Mouse (Mus musculus): ENCODE data around the gene Smpd3. TPM values are rescaled to one million over a fixed set of nuclear protein-coding genes. Genes with fewer than 3 reads are reported as not detected.

The Smpd3 gene
- 7.8 and 9.7 TPM in 2 replicates for polyA plus RNA-seq (2012; rRNA removed)

DNA sequence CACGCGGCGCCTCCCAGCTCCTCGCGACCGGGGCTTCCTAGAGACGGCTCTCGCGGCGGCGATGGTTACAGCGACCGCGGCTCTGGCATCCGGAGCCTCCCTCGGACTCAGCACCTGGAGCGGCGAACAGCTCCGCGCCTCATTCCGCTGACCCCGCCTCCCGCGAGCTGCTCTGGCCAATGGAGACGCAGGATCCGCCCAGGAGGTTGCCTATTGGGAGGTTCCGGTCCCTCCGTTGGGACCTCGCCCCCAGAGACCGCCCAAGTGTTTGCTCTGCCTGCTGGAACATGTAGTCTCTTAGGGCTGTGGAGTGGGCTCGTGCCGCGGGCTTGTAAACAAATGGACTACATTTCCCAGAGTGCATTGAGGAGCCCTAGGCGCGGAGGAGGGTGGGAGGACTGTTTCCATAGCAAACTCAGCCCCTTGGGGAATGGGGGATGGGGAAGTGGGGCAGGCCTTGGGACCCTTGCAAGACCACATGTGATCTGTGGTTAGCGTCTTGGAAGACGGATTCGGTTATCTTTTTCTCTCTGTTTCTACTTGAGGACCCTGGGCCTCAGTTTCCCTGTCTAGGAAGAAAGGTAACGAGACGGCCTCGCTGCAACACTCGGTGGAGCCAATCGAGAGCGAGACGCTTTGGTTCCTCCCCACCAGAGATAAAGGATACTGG lies at the start of gene Smpd3:
Gene Smpd3, minus strand, starts transcription at position 137 of the 670 bp plus-strand sequence.

GRCm38 (mm10) chr8:106210821-106211345 lies 126.9 kb downstream of the Smpd3 start, which contains the start of the genes Slc7a6os and Prmt7:
TSS of gene Slc7a6os (minus strand) at chr8:106210935.
TSS of gene Prmt7 (plus strand) at chr8:106210936.

Other genes with a start within 250 kb of the Smpd3 start
- gene Esrp2, start 201.0 kb downstream of the Smpd3 start, polyA plus RNA-seq (2012; rRNA removed): 1.3 and 2.7 TPM in 2 replicates
- 11.1 and 11.7 TPM in 2 replicates for gene Pla2g15, start 187.6 kb downstream of the Smpd3 start, polyA plus RNA-seq (2012; rRNA removed)
- gene Slc7a6, start 169.1 kb downstream of the Smpd3 start, polyA plus RNA-seq (2012; rRNA removed): 42.4 and 53.0 TPM in 2 replicates
- gene Slc7a6os, start 127.1 kb downstream of the Smpd3 start, polyA plus RNA-seq (2012; rRNA removed): 48.7 and 66.0 TPM in 2 replicates
- 34.2 and 39.2 TPM in 2 replicates for gene Prmt7, start 127.1 kb downstream of the Smpd3 start, polyA plus RNA-seq (2012; rRNA removed)
- 26.3 and 27.3 TPM in 2 replicates for gene Zfp90, start 77.3 kb upstream of the Smpd3 start, polyA plus RNA-seq (2012; rRNA removed)
- gene 6030452D12Rik, start 162.5 kb upstream of the Smpd3 start, polyA plus RNA-seq (2012; rRNA removed): not detected in 2 replicates
- gene Cdh3, start 172.9 kb upstream of the Smpd3 start, polyA plus RNA-seq (2012; rRNA removed): 5.6 and 16.8 TPM in 2 replicates
- 12.7 and 17.4 TPM in 2 replicates for gene Gm10073, start 235.5 kb upstream of the Smpd3 start, polyA plus RNA-seq (2012; rRNA removed)